Mouse (Mus musculus): ENCODE data around the gene Manba. TPM values are rescaled to one million over a fixed set of nuclear protein-coding genes. Genes with fewer than 3 reads are reported as not detected.

The Manba gene
- polyA plus RNA-seq, 1 experiment, result 5.1 TPM

GRCm38 (mm10) chr3:135511683-135512082, 26.3 kb downstream of the Manba start:
- no peak for DNase-seq (ENCODE audit: low read depth in 1 of 2, low spot score in 2 of 2)
- Histone ChIP-seq H3K4me1 (ENCODE audit: control insufficient read depth, insufficient read depth, insufficient read length) (no peaks in the 10 kb centered on the region; the same call in 1 of the 2 replicates), H3K36me3 (ENCODE audit: control insufficient read depth, insufficient read depth, low read length) (peaks cover 1% of the 10 kb centered on the region; the same call in 1 of the 2 replicates), H3K27ac (ENCODE audit: insufficient read depth, low read length) (no peak overlapping the region), H3K27me3 (ENCODE audit: control insufficient read depth, insufficient read depth, low read length) (no peaks in the 10 kb centered on the region), H3K4me3 (ENCODE audit: extremely low read depth, insufficient read depth, insufficient read length) (no peak overlapping the region)
- TF ChIP-seq CTCF (IDR thresholded peaks at IDR 0.05; ENCODE audit: extremely low read depth, insufficient read depth, insufficient read length, insufficient replicate concordance) (peak; percentile 18; the same call in 1 of the 2 replicates), POLR2A (IDR thresholded peaks at IDR 0.05; ENCODE audit: low read depth, low read length) (no peak)
- 65% methylated on average over 11 of the region's 11 CpGs for WGBS

DNA sequence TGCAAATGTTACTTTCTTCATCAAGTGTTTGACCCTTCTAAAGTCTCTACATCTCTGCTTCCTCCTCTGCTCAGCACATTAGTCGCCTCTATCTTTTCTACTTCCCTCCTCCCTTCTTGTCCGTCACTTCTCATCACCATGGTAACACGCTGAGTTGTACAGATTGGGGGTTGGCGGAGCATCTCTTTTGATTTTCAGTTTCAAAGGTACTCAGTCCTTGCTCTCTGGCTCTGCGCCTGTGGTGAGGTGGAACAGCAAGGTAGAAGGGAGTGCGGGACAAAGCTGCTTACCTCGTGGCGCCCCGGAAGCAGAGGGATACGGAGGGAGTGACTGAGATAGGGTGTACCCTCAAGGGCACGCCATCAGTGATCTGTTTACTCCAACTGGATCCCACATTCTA, 27.9 kb downstream of the Manba start:
- H3K4me3 ChIP-seq (ENCODE audit: extremely low read depth, insufficient read depth, insufficient read length), result no peak overlapping the region
- TF ChIP-seq CTCF (IDR thresholded peaks at IDR 0.05; ENCODE audit: extremely low read depth, insufficient read depth, insufficient read length, insufficient replicate concordance) (no peak), POLR2A (IDR thresholded peaks at IDR 0.05; ENCODE audit: low read depth, low read length) (no peak)
- 81% methylated on average over 11 of the region's 11 CpGs for WGBS
- no peak overlapping the region for H3K27ac ChIP-seq (ENCODE audit: insufficient read depth, low read length)
- no peaks in the 10 kb centered on the region for H3K27me3 ChIP-seq (ENCODE audit: control insufficient read depth, insufficient read depth, low read length)
- peak in 1 of 2 experiments; percentile 45 for DNase-seq (ENCODE audit: low read depth in 1 of 2, low spot score in 2 of 2)
- no peaks in the 10 kb centered on the region; the same call in 1 of the 2 replicates for H3K4me1 ChIP-seq (ENCODE audit: control insufficient read depth, insufficient read depth, insufficient read length)
- H3K36me3 ChIP-seq (ENCODE audit: control insufficient read depth, insufficient read depth, low read length), result peaks cover 3% of the 10 kb centered on the region

DNA sequence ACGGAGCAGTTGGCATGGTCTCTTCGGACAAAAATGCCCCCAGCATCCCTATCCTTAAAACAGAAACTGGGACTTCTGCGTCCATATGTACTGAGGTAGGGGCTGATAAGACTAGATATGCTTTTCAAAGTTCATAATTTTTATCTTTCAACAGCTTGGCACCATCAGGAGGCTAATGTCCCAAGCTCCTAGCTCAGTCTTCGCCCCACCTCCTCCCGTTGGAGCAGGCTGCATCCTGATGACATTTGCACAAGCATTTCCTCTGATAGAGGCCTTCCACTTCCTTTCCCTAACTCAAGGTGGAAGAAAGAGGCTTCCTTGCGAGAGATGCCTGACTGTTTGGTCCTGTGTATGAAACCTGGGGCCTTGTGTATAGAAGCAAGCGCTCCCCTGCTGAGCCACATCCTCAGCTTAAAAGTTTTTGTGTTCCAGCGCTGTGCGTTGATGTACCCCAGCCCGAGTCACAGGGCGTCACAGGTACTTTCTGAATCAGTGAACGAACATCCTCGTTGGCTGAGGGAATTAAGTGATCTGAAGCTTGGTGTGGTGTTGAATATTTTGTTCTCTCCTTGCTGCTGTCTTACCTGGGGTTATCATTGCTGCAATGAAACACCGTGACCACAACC, 28.5 kb downstream of the Manba start:
- Histone ChIP-seq H3K27me3 (ENCODE audit: control insufficient read depth, insufficient read depth, low read length) (no peaks in the 10 kb centered on the region), H3K27ac (ENCODE audit: insufficient read depth, low read length) (no peak overlapping the region), H3K4me1 (ENCODE audit: control insufficient read depth, insufficient read depth, insufficient read length) (no peaks in the 10 kb centered on the region; the same call in 1 of the 2 replicates), H3K4me3 (ENCODE audit: extremely low read depth, insufficient read depth, insufficient read length) (no peak overlapping the region), H3K36me3 (ENCODE audit: control insufficient read depth, insufficient read depth, low read length) (peaks cover 3% of the 10 kb centered on the region)
- TF ChIP-seq POLR2A (IDR thresholded peaks at IDR 0.05; ENCODE audit: low read depth, low read length) (no peak), CTCF (IDR thresholded peaks at IDR 0.05; ENCODE audit: extremely low read depth, insufficient read depth, insufficient read length, insufficient replicate concordance) (no peak)
- DNase-seq (ENCODE audit: low read depth in 1 of 2, low spot score in 2 of 2), result no peak
- 82% methylated on average over 14 of the region's 14 CpGs for WGBS

- TF ChIP-seq CTCF (IDR thresholded peaks at IDR 0.05; ENCODE audit: extremely low read depth, insufficient read depth, insufficient read length, insufficient replicate concordance), result no peak
- TF ChIP-seq POLR2A (IDR thresholded peaks at IDR 0.05; ENCODE audit: low read depth, low read length), result no peak
- WGBS, result 78% methylated on average over 5 of the region's 5 CpGs
- Histone ChIP-seq H3K27me3 (ENCODE audit: control insufficient read depth, insufficient read depth, low read length) (no peaks in the 10 kb centered on the region), H3K36me3 (ENCODE audit: control insufficient read depth, insufficient read depth, low read length) (peaks cover 8% of the 10 kb centered on the region), H3K27ac (ENCODE audit: insufficient read depth, low read length) (no peak overlapping the region), H3K4me1 (ENCODE audit: control insufficient read depth, insufficient read depth, insufficient read length) (no peaks in the 10 kb centered on the region; the same call in 1 of the 2 replicates), H3K4me3 (ENCODE audit: extremely low read depth, insufficient read depth, insufficient read length) (no peak overlapping the region)
- no peak for DNase-seq (ENCODE audit: low read depth in 1 of 2, low spot score in 2 of 2)
Observed at GRCm38 (mm10) chr3:135515246-135515645, 29.8 kb downstream of the Manba start.

GRCm38 (mm10) chr3:135516891-135517290, 31.5 kb downstream of the Manba start:
- WGBS, result 28% methylated on average over 6 of the region's 6 CpGs
- no peak for DNase-seq (ENCODE audit: low read depth in 1 of 2, low spot score in 2 of 2)
- no peak overlapping the region; the same call in 1 of the 2 replicates for H3K27ac ChIP-seq (ENCODE audit: insufficient read depth, low read length)
- no peak overlapping the region for H3K4me3 ChIP-seq (ENCODE audit: extremely low read depth, insufficient read depth, insufficient read length)
- TF ChIP-seq CTCF (IDR thresholded peaks at IDR 0.05; ENCODE audit: extremely low read depth, insufficient read depth, insufficient read length, insufficient replicate concordance) (no peak), POLR2A (IDR thresholded peaks at IDR 0.05; ENCODE audit: low read depth, low read length) (no peak)
- H3K36me3 ChIP-seq (ENCODE audit: control insufficient read depth, insufficient read depth, low read length), result peaks cover 8% of the 10 kb centered on the region
- no peaks in the 10 kb centered on the region; the same call in 1 of the 2 replicates for H3K4me1 ChIP-seq (ENCODE audit: control insufficient read depth, insufficient read depth, insufficient read length)
- H3K27me3 ChIP-seq (ENCODE audit: control insufficient read depth, insufficient read depth, low read length), result no peaks in the 10 kb centered on the region

DNA sequence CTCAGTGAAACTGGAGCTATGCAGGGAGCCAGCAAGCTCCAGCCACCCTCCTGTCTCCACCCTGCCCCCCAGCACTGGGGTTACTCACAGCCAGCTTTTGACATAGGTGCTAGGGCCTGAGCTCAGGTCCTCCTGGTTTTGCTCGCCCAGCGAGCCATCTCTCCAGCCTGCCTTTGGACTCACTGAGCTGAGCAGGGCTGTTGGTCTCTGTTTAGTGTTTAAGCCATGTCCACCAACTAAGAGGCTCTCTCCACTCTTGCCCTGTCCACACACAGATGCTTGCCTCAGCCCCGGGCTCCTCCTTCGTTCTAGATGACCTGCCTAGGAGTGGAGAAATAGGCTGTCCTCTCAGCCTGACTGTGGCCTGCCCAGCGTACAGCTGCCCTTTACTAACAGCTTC, 33.5 kb downstream of the Manba start:
- H3K27me3 ChIP-seq (ENCODE audit: control insufficient read depth, insufficient read depth, low read length), result no peaks in the 10 kb centered on the region
- H3K36me3 ChIP-seq (ENCODE audit: control insufficient read depth, insufficient read depth, low read length), result peaks cover 8% of the 10 kb centered on the region
- whole genome bisulfite sequencing, result 89% methylated on average over 5 of the region's 5 CpGs
- DNase-seq (ENCODE audit: low read depth in 1 of 2, low spot score in 2 of 2), result no peak
- TF ChIP-seq CTCF (IDR thresholded peaks at IDR 0.05; ENCODE audit: extremely low read depth, insufficient read depth, insufficient read length, insufficient replicate concordance), result no peak
- no peak overlapping the region for H3K4me3 ChIP-seq (ENCODE audit: extremely low read depth, insufficient read depth, insufficient read length)
- H3K4me1 ChIP-seq (ENCODE audit: control insufficient read depth, insufficient read depth, insufficient read length), result no peaks in the 10 kb centered on the region; the same call in 1 of the 2 replicates
- H3K27ac ChIP-seq (ENCODE audit: insufficient read depth, low read length), result no peak overlapping the region

GRCm38 (mm10) chr3:135519584-135519983, 34.2 kb downstream of the Manba start:
- no peak for TF ChIP-seq POLR2A (IDR thresholded peaks at IDR 0.05; ENCODE audit: low read depth, low read length)
- no peak for TF ChIP-seq CTCF (IDR thresholded peaks at IDR 0.05; ENCODE audit: extremely low read depth, insufficient read depth, insufficient read length, insufficient replicate concordance)
- H3K4me3 ChIP-seq (ENCODE audit: extremely low read depth, insufficient read depth, insufficient read length), result no peak overlapping the region
- H3K27ac ChIP-seq (ENCODE audit: insufficient read depth, low read length), result no peak overlapping the region
- WGBS, result 87% methylated on average over 6 of the region's 6 CpGs
- peaks cover 10% of the 10 kb centered on the region for H3K36me3 ChIP-seq (ENCODE audit: control insufficient read depth, insufficient read depth, low read length)
- H3K4me1 ChIP-seq (ENCODE audit: control insufficient read depth, insufficient read depth, insufficient read length), result no peaks in the 10 kb centered on the region; the same call in 1 of the 2 replicates
- H3K27me3 ChIP-seq (ENCODE audit: control insufficient read depth, insufficient read depth, low read length), result no peaks in the 10 kb centered on the region
- DNase-seq (ENCODE audit: low read depth in 1 of 2, low spot score in 2 of 2), result no peak

All from spleen, adult 2 months (tissue).